Mouse (Mus musculus) testis, adult 2 months (tissue): Measurements from ENCODE around the gene Slc30a10.

Experiments
- CTCF ChIP-seq: fragments of 200-500 bp; IDR thresholded peaks from 2 replicates; pipeline ENCODE4 v1.5.1; 2012; ENCODE audit warnings: low read depth, mild to moderate bottlenecking, inconsistent platforms, low read length, moderate library complexity; ENCODE audit not compliant: control insufficient read depth, insufficient read depth, insufficient replicate concordance
- POLR2A ChIP-seq: fragments of 200-500 bp; IDR thresholded peaks from 2 replicates; pipeline ENCODE4 v1.6.1; 2012; ENCODE audit warnings: low read depth, mild to moderate bottlenecking, inconsistent platforms, low read length, moderate library complexity; ENCODE audit not compliant: control insufficient read depth

DNA sequence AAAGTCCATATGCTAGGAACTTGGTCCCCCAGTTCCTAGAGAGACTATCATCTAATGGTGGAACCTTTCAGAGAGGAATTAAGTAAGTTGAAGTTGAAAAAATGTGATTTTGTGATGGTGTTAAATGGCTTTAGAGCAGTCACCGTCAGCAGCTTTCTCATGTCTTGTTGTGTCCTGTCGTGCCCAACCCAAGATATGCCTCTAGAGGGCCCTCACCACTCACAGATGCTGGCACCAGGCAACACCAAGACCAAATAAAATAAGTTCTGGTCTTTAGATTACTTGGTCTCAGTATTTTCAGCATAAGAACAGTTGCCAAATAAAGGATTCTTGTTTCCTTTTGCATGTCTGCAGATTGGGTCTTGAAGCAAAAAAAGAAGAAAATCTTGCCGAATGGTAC lies 44.8 kb upstream of the Slc30a10 start:
- TF ChIP-seq CTCF (no peak), POLR2A (no peak)
